Mouse (Mus musculus): ENCODE measurements around the gene Dnajc13.

Gene Dnajc13

GRCm38 (mm10) chr9:104254408-104255180 lies 8.1 kb downstream of the Dnajc13 start:
- DNase-seq (ENCODE audit: extremely low spot score) = no peak

GRCm38 (mm10) chr9:104252637-104253036 lies 10.1 kb downstream of the Dnajc13 start:
- DNase-seq (ENCODE audit: extremely low spot score) = no peak

GRCm38 (mm10) chr9:104251687-104252086 lies 11.0 kb downstream of the Dnajc13 start:
- DNase-seq (ENCODE audit: extremely low spot score) = no peak

GRCm38 (mm10) chr9:104251111-104251510 lies 11.6 kb downstream of the Dnajc13 start:
- no peak for DNase-seq (ENCODE audit: extremely low spot score)

GRCm38 (mm10) chr9:104247307-104247987 lies 15.3 kb downstream of the Dnajc13 start:
- no peak for DNase-seq (ENCODE audit: extremely low spot score)

GRCm38 (mm10) chr9:104243799-104244466 lies 18.8 kb downstream of the Dnajc13 start:
- DNase-seq (ENCODE audit: extremely low spot score) = no peak

GRCm38 (mm10) chr9:104240146-104240545 lies 22.6 kb downstream of the Dnajc13 start:
- DNase-seq (ENCODE audit: extremely low spot score) = no peak

GRCm38 (mm10) chr9:104239076-104239475 lies 23.7 kb downstream of the Dnajc13 start:
- no peak for DNase-seq (ENCODE audit: extremely low spot score)

- DNase-seq (ENCODE audit: extremely low spot score) = no peak
These were observed 26.3 kb downstream of the Dnajc13 start for GRCm38 (mm10) chr9:104236256-104236930.

- DNase-seq (ENCODE audit: extremely low spot score) = no peak
These were observed 27.0 kb downstream of the Dnajc13 start for GRCm38 (mm10) chr9:104235751-104236150.

GRCm38 (mm10) chr9:104233815-104234214 lies 28.9 kb downstream of the Dnajc13 start:
- no peak for DNase-seq (ENCODE audit: extremely low spot score)

GRCm38 (mm10) chr9:104233060-104233459 lies 29.7 kb downstream of the Dnajc13 start:
- DNase-seq (ENCODE audit: extremely low spot score) = no peak

GRCm38 (mm10) chr9:104232004-104232403 lies 30.7 kb downstream of the Dnajc13 start:
- DNase-seq (ENCODE audit: extremely low spot score) = no peak

GRCm38 (mm10) chr9:104211402-104211801 lies 51.3 kb downstream of the Dnajc13 start:
- no peak for DNase-seq (ENCODE audit: extremely low spot score)

- peak; percentile 28 for DNase-seq (ENCODE audit: extremely low spot score)
These were observed 58.9 kb downstream of the Dnajc13 start for GRCm38 (mm10) chr9:104203851-104204250.

GRCm38 (mm10) chr9:104194528-104194927 lies 68.2 kb downstream of the Dnajc13 start:
- no peak for DNase-seq (ENCODE audit: extremely low spot score)

GRCm38 (mm10) chr9:104193900-104194299 lies 68.8 kb downstream of the Dnajc13 start:
- DNase-seq (ENCODE audit: extremely low spot score) = no peak

- DNase-seq (ENCODE audit: extremely low spot score) = no peak
These were observed 69.4 kb downstream of the Dnajc13 start for GRCm38 (mm10) chr9:104193327-104193726.

GRCm38 (mm10) chr9:104192513-104192912 lies 70.2 kb downstream of the Dnajc13 start:
- no peak for DNase-seq (ENCODE audit: extremely low spot score)

- no peak for DNase-seq (ENCODE audit: extremely low spot score)
These were observed 73.1 kb downstream of the Dnajc13 start for GRCm38 (mm10) chr9:104189657-104190056.

- DNase-seq (ENCODE audit: extremely low spot score) = no peak
These were observed 74.0 kb downstream of the Dnajc13 start for GRCm38 (mm10) chr9:104188704-104189103.

GRCm38 (mm10) chr9:104187028-104187427 lies 75.7 kb downstream of the Dnajc13 start:
- no peak for DNase-seq (ENCODE audit: extremely low spot score)

Data from embryo, embryonic 9.5 days (tissue).